Mouse (Mus musculus) thymus, postnatal 25 days (tissue): ENCODE measurements at regions not wholly inside any gene's neighbourhood (a gene's known extent, or its start where the extent isn't known, plus 50 kb on each side); places are given as distances from the start of the nearest gene placed in this dataset.
A peak's percentile ranks its signal among the peaks of the same experiment; 100 is the strongest.

ENCODE experiments used
- DNase-seq: peaks from one replicate; pipeline ENCODE4 v3.0.0; 2022

- no peak for DNase-seq
Measured at GRCm38 (mm10) chr4:154726636-154727045, 59.0 kb upstream of the Actrt2 start.

GRCm38 (mm10) chr4:154727945-154728344, 60.3 kb upstream of the Actrt2 start:
- no peak for DNase-seq

GRCm38 (mm10) chr4:154730646-154731045, 63.0 kb upstream of the Actrt2 start:
- no peak for DNase-seq

GRCm38 (mm10) chr4:154731345-154731744, 63.7 kb upstream of the Actrt2 start:
- DNase-seq, result no peak

- no peak for DNase-seq
Measured at GRCm38 (mm10) chr4:154736071-154736470, 68.4 kb upstream of the Actrt2 start.

- no peak for DNase-seq
Measured at GRCm38 (mm10) chr4:154741123-154741890, 73.6 kb upstream of the Actrt2 start.

GRCm38 (mm10) chr4:154746323-154747005, 78.8 kb upstream of the Actrt2 start:
- DNase-seq, result no peak

GRCm38 (mm10) chr4:154747006-154747343, 79.3 kb upstream of the Actrt2 start:
- DNase-seq, result no peak

- peak; percentile 24 for DNase-seq
Measured at GRCm38 (mm10) chr4:154749160-154749559, 81.5 kb upstream of the Actrt2 start.

- DNase-seq, result no peak
Measured at GRCm38 (mm10) chr4:154749996-154750395, 82.3 kb upstream of the Actrt2 start.

GRCm38 (mm10) chr4:154750440-154751107, 82.9 kb upstream of the Actrt2 start:
- DNase-seq, result no peak

GRCm38 (mm10) chr4:154754445-154754844, 82.8 kb upstream of the Ttc34 start:
- DNase-seq, result no peak

GRCm38 (mm10) chr4:154756740-154757446, 80.4 kb upstream of the Ttc34 start:
- no peak for DNase-seq

GRCm38 (mm10) chr4:154759881-154760280, 77.4 kb upstream of the Ttc34 start:
- DNase-seq, result no peak

- no peak for DNase-seq
Measured at GRCm38 (mm10) chr4:154764238-154764637, 73.0 kb upstream of the Ttc34 start.

GRCm38 (mm10) chr4:154766158-154766557, 71.1 kb upstream of the Ttc34 start:
- no peak for DNase-seq

GRCm38 (mm10) chr4:154771330-154772076, 65.8 kb upstream of the Ttc34 start:
- DNase-seq, result no peak

GRCm38 (mm10) chr4:154772077-154772462, 65.2 kb upstream of the Ttc34 start:
- no peak for DNase-seq

GRCm38 (mm10) chr4:154773830-154774229, 63.4 kb upstream of the Ttc34 start:
- no peak for DNase-seq

GRCm38 (mm10) chr4:154774332-154774731, 62.9 kb upstream of the Ttc34 start:
- DNase-seq, result no peak

GRCm38 (mm10) chr4:154778818-154779217, 58.4 kb upstream of the Ttc34 start:
- DNase-seq, result no peak

- DNase-seq, result no peak
Measured at GRCm38 (mm10) chr4:154781391-154781790, 55.9 kb upstream of the Ttc34 start.

- DNase-seq, result no peak
Measured at GRCm38 (mm10) chr4:154782291-154782690, 55.0 kb upstream of the Ttc34 start.
